12 mouse cellular contexts compared by ENCODE assay signal in genomic region chr12:45011436-45012089, GRCm38 (mm10).
A peak's percentile ranks its signal among the peaks of the same experiment; 100 is the strongest.
DNase-seq lines count a peak whose midpoint lies in the region; ATAC-seq and TF ChIP-seq lines count a peak whose summit lies in the region.
"Had no signal": no experiment of that assay in that cellular context is flagged by ENCODE, and none has a peak within 500 bp of the region (broad histone marks: within the 10 kb centered on the region; RNA-seq: fewer than 3 reads in every experiment).

No protein-coding gene starts in this region.

- H3K4me1 ChIP-seq in hindbrain, postnatal 0 days (ENCODE audit: insufficient read depth, low read length): no peaks in the 10 kb centered on the region
- no peaks in the 10 kb centered on the region for H3K4me1 ChIP-seq in hindbrain, embryonic 12.5 days
- no peaks in the 10 kb centered on the region for H3K4me1 ChIP-seq in testis, adult 2 months (ENCODE audit: control insufficient read depth, insufficient read depth, low read length)
- H3K4me1 ChIP-seq: liver, embryonic 12.5 days had no signal

- H3K27ac ChIP-seq in hindbrain, postnatal 0 days: peak overlapping the region; percentile 5; the same call in 1 of the 2 replicates
- no peak overlapping the region for H3K27ac ChIP-seq in hindbrain, embryonic 12.5 days
- peak overlapping the region; percentile 24; the same call in 1 of the 2 replicates for H3K27ac ChIP-seq in testis, adult 2 months (ENCODE audit: control insufficient read depth, insufficient read depth, low read depth, low read length)
- H3K27ac ChIP-seq: liver, embryonic 12.5 days had no signal

- no peaks in the 10 kb centered on the region for H3K27me3 ChIP-seq in hindbrain, postnatal 0 days (ENCODE audit: insufficient read depth, low read length)
- H3K27me3 ChIP-seq in hindbrain, embryonic 12.5 days: no peaks in the 10 kb centered on the region
- no peaks in the 10 kb centered on the region for H3K27me3 ChIP-seq in testis, adult 2 months (ENCODE audit: control insufficient read depth, insufficient read depth, low read length)
- H3K27me3 ChIP-seq: liver, embryonic 12.5 days had no signal

- WGBS in hindbrain, postnatal 0 days: 55% methylated on average over 11 of the region's 11 CpGs
- WGBS in hindbrain, embryonic 12.5 days: 76% methylated on average over 11 of the region's 11 CpGs

- ATAC-seq in hindbrain, postnatal 0 days: peak; percentile 75
- ATAC-seq in hindbrain, embryonic 12.5 days (ENCODE audit: low FRiP score): no peak
- ATAC-seq: intestine, embryonic 16.5 days; liver, embryonic 12.5 days had no signal

- no peaks in the 10 kb centered on the region for H3K9me3 ChIP-seq in hindbrain, postnatal 0 days (ENCODE audit: low read length)
- no peaks in the 10 kb centered on the region for H3K9me3 ChIP-seq in hindbrain, embryonic 12.5 days (replicated peaks)
- H3K9me3 ChIP-seq: liver, embryonic 12.5 days had no signal

- DNase-seq in cerebellum, postnatal 10 days: peak; percentile 64 to 76
- no peak for DNase-seq in cerebellum, adult 9-10 months
- peak; percentile 63 for DNase-seq in hindbrain, postnatal 0 days (ENCODE audit: low spot score)
- DNase-seq in testis, postnatal 14 days (ENCODE audit: low spot score): no peak
- no peak for DNase-seq in thymus, postnatal 25 days
- no peak for DNase-seq in spleen, adult 12 weeks (ENCODE audit: low spot score)
- DNase-seq: cerebellum, adult 18-20 months had no signal

- no peak for TF ChIP-seq CTCF in hindbrain, postnatal 0 days (IDR thresholded peaks at IDR 0.05; ENCODE audit: low read depth)
- no peak for TF ChIP-seq CTCF in testis, adult 2 months (IDR thresholded peaks at IDR 0.05; ENCODE audit: control insufficient read depth, insufficient read depth, insufficient replicate concordance, low read depth, low read length)

- TF ChIP-seq POLR2A in testis, adult 2 months (IDR thresholded peaks at IDR 0.05; ENCODE audit: control insufficient read depth, low read depth, low read length): no peak

- no peaks in the 10 kb centered on the region for H3K36me3 ChIP-seq in hindbrain, postnatal 0 days (ENCODE audit: insufficient read depth, low read length)
- H3K36me3 ChIP-seq in hindbrain, embryonic 12.5 days: no peaks in the 10 kb centered on the region
- no peaks in the 10 kb centered on the region for H3K36me3 ChIP-seq in testis, adult 2 months (ENCODE audit: control insufficient read depth, insufficient read depth, low read length)
- H3K36me3 ChIP-seq: G1E; liver, embryonic 12.5 days had no signal

- H3K9ac ChIP-seq in hindbrain, postnatal 0 days (replicated peaks; ENCODE audit: low read length): no peak overlapping the region
- no peak overlapping the region for H3K9ac ChIP-seq in hindbrain, embryonic 12.5 days
- H3K9ac ChIP-seq: liver, embryonic 12.5 days had no signal

- H3K4me2 ChIP-seq in hindbrain, postnatal 0 days (ENCODE audit: low read depth, low read length): 0 out of 2 replicates have a peak overlapping the region, but pooled peaks have one; percentile 8
- no peak overlapping the region for H3K4me2 ChIP-seq in hindbrain, embryonic 12.5 days (replicated peaks)
- H3K4me2 ChIP-seq: liver, embryonic 12.5 days had no signal

- H3K4me3 ChIP-seq in hindbrain, postnatal 0 days (ENCODE audit: low read length): no peak overlapping the region
- H3K4me3 ChIP-seq in hindbrain, embryonic 12.5 days: no peak overlapping the region
- no peak overlapping the region for H3K4me3 ChIP-seq in testis, adult 2 months (ENCODE audit: control insufficient read depth, low read depth, low read length)
- H3K4me3 ChIP-seq: liver, embryonic 12.5 days had no signal

Comparison
In these comparisons a context has a peak if more than half of its experiments do, and no peak if none do; other contexts are left out.
1. DNase-seq: peak in cerebellum, postnatal 10 days (2 of 2) and hindbrain, postnatal 0 days (single experiment); none in cerebellum, adult 9-10 months (single experiment), testis, postnatal 14 days (single experiment), thymus, postnatal 25 days (single experiment) and spleen, adult 12 weeks (single experiment).